Mouse (Mus musculus): ENCODE results near the gene Gm6525. TPM values are rescaled to one million over a fixed set of nuclear protein-coding genes. Genes with fewer than 3 reads are reported as not detected.

Gm6525 gene
- polyA plus RNA-seq, 1 experiment from 2014 or later = not detected

DNA sequence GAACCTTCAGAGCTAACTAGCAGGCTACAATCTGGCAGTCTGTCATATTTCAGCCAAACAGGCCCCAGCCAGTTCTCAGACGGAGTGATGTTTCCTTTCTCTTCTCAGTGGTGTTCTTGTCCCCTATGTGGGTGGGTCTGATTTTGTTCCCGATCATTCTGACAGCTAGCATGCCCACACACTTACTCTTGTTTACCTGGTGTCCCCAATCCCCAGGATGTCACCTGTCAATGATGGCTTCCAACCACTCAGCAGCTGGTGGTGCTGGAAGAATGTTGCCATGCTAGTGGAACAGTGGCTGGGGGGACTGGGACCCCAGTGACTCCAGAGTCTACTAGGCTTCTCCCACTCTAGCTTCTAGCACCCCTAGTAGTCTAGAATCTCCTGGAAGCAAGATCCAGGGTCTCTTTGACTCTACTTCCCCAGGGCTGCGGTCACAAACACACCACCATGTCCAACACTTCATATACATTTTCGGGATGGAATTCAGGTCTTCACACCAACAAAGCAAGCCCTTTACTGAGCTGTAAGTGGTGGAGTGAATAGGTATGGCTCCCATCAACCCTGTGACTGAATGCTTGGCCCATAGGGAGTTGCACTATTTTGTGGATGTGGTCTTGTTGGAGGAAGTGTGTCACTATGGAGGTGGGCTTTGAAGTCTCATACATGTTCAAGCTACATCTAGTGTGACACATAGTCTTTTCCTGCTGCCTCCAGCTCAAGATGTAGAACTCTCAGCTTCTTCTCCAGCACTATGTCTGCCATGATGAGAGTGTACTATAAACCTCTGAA, 16.1 kb upstream of the Gm6525 start:
- Histone ChIP-seq H3K27ac (ENCODE audit: low read depth, low read length) (no peak overlapping the region), H3K4me1 (ENCODE audit: control insufficient read depth, insufficient read depth, low read length) (no peaks in the 10 kb centered on the region), H3K9me3 (replicated peaks; ENCODE audit: control insufficient read depth, low read length) (no peaks in the 10 kb centered on the region), H3K27me3 (ENCODE audit: control insufficient read depth, insufficient read depth, low read length) (no peaks in the 10 kb centered on the region), H3K4me3 (ENCODE audit: low read depth, low read length) (no peak overlapping the region), H3K4me2 (no peak overlapping the region), H3K36me3 (ENCODE audit: control insufficient read depth, insufficient read depth, low read length) (no peaks in the 10 kb centered on the region), H3K9ac (ENCODE audit: low read depth, low read length) (no peak overlapping the region)
- no peak for ATAC-seq (replicated peaks; ENCODE audit: insufficient number of reproducible peaks, low FRiP score, low TSS enrichment)
- WGBS (ENCODE audit: insufficient replicate concordance) = 81% methylated on average over 4 of the region's 4 CpGs

- Histone ChIP-seq H3K27me3 (ENCODE audit: control insufficient read depth, insufficient read depth, low read length) (no peaks in the 10 kb centered on the region), H3K9me3 (replicated peaks; ENCODE audit: control insufficient read depth, low read length) (no peaks in the 10 kb centered on the region), H3K36me3 (ENCODE audit: control insufficient read depth, insufficient read depth, low read length) (no peaks in the 10 kb centered on the region), H3K4me2 (no peak overlapping the region), H3K4me1 (ENCODE audit: control insufficient read depth, insufficient read depth, low read length) (no peaks in the 10 kb centered on the region), H3K4me3 (ENCODE audit: low read depth, low read length) (no peak overlapping the region), H3K27ac (ENCODE audit: low read depth, low read length) (no peak overlapping the region), H3K9ac (ENCODE audit: low read depth, low read length) (no peak overlapping the region)
- 84% methylated on average over 3 of the region's 3 CpGs for WGBS (ENCODE audit: insufficient replicate concordance)
- no peak for ATAC-seq (replicated peaks; ENCODE audit: insufficient number of reproducible peaks, low FRiP score, low TSS enrichment)
Measured at GRCm38 (mm10) chr3:84165391-84165790, 8.5 kb upstream of the Gm6525 start.

DNA sequence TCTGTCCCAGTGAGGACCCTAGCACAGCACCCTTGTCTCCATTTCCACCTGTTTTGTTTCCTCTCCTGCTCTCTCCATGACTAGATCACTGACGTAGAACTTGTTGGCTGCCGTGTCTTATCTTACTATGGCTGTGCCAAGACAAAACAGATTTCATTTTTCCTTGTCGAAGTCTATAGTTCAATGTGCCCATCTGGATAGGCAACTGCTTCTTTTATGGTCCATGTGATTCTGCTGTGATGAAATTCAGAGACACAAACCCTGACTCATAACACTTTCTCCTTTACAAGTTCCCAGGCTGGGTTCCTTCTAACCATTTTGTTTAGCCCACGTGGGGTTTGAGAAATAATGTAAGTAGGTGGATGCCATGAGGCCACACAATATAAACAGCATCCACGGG, 7.8 kb upstream of the Gm6525 start:
- no peak overlapping the region for H3K4me2 ChIP-seq
- 85% methylated on average over 5 of the region's 5 CpGs for WGBS (ENCODE audit: insufficient replicate concordance)
- H3K4me1 ChIP-seq (ENCODE audit: control insufficient read depth, insufficient read depth, low read length) = no peaks in the 10 kb centered on the region
- no peak overlapping the region for H3K9ac ChIP-seq (ENCODE audit: low read depth, low read length)
- no peaks in the 10 kb centered on the region for H3K36me3 ChIP-seq (ENCODE audit: control insufficient read depth, insufficient read depth, low read length)
- no peak overlapping the region for H3K4me3 ChIP-seq (ENCODE audit: low read depth, low read length)
- H3K27ac ChIP-seq (ENCODE audit: low read depth, low read length) = no peak overlapping the region
- H3K9me3 ChIP-seq (replicated peaks; ENCODE audit: control insufficient read depth, low read length) = no peaks in the 10 kb centered on the region
- ATAC-seq (replicated peaks; ENCODE audit: insufficient number of reproducible peaks, low FRiP score, low TSS enrichment) = no peak
- H3K27me3 ChIP-seq (ENCODE audit: control insufficient read depth, insufficient read depth, low read length) = no peaks in the 10 kb centered on the region

DNA sequence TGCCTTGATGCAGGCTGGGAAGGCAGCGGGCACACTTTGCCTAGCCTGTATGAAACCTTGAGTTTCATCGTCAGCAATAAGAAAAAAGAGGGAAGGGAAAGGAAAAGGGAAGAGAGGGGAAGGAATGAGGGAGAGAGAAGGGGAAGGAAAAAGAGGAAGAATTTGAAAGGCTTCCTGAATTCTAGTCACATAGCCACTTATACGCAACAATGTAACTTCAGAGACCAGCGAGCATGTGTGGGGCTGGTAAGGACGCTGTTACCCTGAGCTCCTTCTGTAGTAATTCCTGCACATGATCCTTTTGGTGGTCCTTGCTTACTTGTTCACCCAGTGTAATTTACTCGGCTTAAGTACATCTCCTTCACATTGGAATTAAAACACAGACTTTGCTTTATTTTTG, 5.0 kb upstream of the Gm6525 start:
- H3K9me3 ChIP-seq (replicated peaks; ENCODE audit: control insufficient read depth, low read length) = no peaks in the 10 kb centered on the region
- no peaks in the 10 kb centered on the region for H3K4me1 ChIP-seq (ENCODE audit: control insufficient read depth, insufficient read depth, low read length)
- no peak overlapping the region for H3K4me3 ChIP-seq (ENCODE audit: low read depth, low read length)
- H3K27me3 ChIP-seq (ENCODE audit: control insufficient read depth, insufficient read depth, low read length) = no peaks in the 10 kb centered on the region
- H3K9ac ChIP-seq (ENCODE audit: low read depth, low read length) = no peak overlapping the region
- H3K36me3 ChIP-seq (ENCODE audit: control insufficient read depth, insufficient read depth, low read length) = no peaks in the 10 kb centered on the region
- no peak overlapping the region for H3K27ac ChIP-seq (ENCODE audit: low read depth, low read length)
- WGBS (ENCODE audit: insufficient replicate concordance) = 82% methylated on average over 6 of the region's 6 CpGs
- H3K4me2 ChIP-seq = no peak overlapping the region
- ATAC-seq (replicated peaks; ENCODE audit: insufficient number of reproducible peaks, low FRiP score, low TSS enrichment) = no peak

GRCm38 (mm10) chr3:84169393-84170005, 4.4 kb upstream of the Gm6525 start:
- Histone ChIP-seq H3K4me1 (ENCODE audit: control insufficient read depth, insufficient read depth, low read length) (no peaks in the 10 kb centered on the region), H3K9me3 (replicated peaks; ENCODE audit: control insufficient read depth, low read length) (no peaks in the 10 kb centered on the region), H3K4me2 (no peak overlapping the region), H3K9ac (ENCODE audit: low read depth, low read length) (no peak overlapping the region), H3K4me3 (ENCODE audit: low read depth, low read length) (no peak overlapping the region), H3K27ac (ENCODE audit: low read depth, low read length) (no peak overlapping the region), H3K36me3 (ENCODE audit: control insufficient read depth, insufficient read depth, low read length) (no peaks in the 10 kb centered on the region), H3K27me3 (ENCODE audit: control insufficient read depth, insufficient read depth, low read length) (no peaks in the 10 kb centered on the region)
- ATAC-seq (replicated peaks; ENCODE audit: insufficient number of reproducible peaks, low FRiP score, low TSS enrichment) = no peak
- WGBS (ENCODE audit: insufficient replicate concordance) = 58% methylated on average over 8 of the region's 8 CpGs

DNA sequence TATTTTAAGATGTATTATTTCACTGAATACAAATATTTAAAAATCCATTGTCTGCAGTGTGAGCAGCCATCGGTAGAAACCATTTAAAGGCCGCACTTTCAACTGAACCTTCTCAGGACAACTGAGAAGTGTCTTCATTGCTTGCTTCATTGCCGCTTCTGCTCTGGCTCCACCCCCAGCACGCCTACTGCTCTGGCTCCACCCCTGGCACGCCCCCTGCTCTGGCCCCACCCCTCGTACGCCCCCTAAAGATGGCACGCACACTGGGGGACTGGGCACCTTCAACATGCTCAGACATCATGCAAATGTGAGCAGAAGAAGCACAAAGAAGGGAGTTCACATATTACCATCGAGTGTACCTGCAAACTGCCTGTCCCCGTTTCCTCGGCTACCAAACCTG, 1.5 kb upstream of the Gm6525 start:
- no peaks in the 10 kb centered on the region for H3K9me3 ChIP-seq (replicated peaks; ENCODE audit: control insufficient read depth, low read length)
- ATAC-seq (replicated peaks; ENCODE audit: insufficient number of reproducible peaks, low FRiP score, low TSS enrichment) = no peak
- no peaks in the 10 kb centered on the region for H3K27me3 ChIP-seq (ENCODE audit: control insufficient read depth, insufficient read depth, low read length)
- no peaks in the 10 kb centered on the region for H3K36me3 ChIP-seq (ENCODE audit: control insufficient read depth, insufficient read depth, low read length)
- no peak overlapping the region for H3K27ac ChIP-seq (ENCODE audit: low read depth, low read length)
- no peak overlapping the region for H3K9ac ChIP-seq (ENCODE audit: low read depth, low read length)
- no peak overlapping the region for H3K4me2 ChIP-seq
- WGBS (ENCODE audit: insufficient replicate concordance) = 30% methylated on average over 11 of the region's 11 CpGs
- H3K4me1 ChIP-seq (ENCODE audit: control insufficient read depth, insufficient read depth, low read length) = no peaks in the 10 kb centered on the region
- H3K4me3 ChIP-seq (ENCODE audit: low read depth, low read length) = no peak overlapping the region

GRCm38 (mm10) chr3:84175337-84176315, 1.7 kb downstream of the Gm6525 start:
- no peak for ATAC-seq (replicated peaks; ENCODE audit: insufficient number of reproducible peaks, low FRiP score, low TSS enrichment)
- WGBS (ENCODE audit: insufficient replicate concordance) = 47% methylated on average over 7 of the region's 7 CpGs
- H3K4me1 ChIP-seq (ENCODE audit: control insufficient read depth, insufficient read depth, low read length) = no peaks in the 10 kb centered on the region
- no peak overlapping the region for H3K9ac ChIP-seq (ENCODE audit: low read depth, low read length)
- H3K4me2 ChIP-seq = no peak overlapping the region
- H3K27ac ChIP-seq (ENCODE audit: low read depth, low read length) = no peak overlapping the region
- H3K9me3 ChIP-seq (replicated peaks; ENCODE audit: control insufficient read depth, low read length) = no peaks in the 10 kb centered on the region
- H3K27me3 ChIP-seq (ENCODE audit: control insufficient read depth, insufficient read depth, low read length) = no peaks in the 10 kb centered on the region
- no peaks in the 10 kb centered on the region for H3K36me3 ChIP-seq (ENCODE audit: control insufficient read depth, insufficient read depth, low read length)
- no peak overlapping the region for H3K4me3 ChIP-seq (ENCODE audit: low read depth, low read length)

- Histone ChIP-seq H3K4me2 (no peak overlapping the region), H3K9me3 (replicated peaks; ENCODE audit: control insufficient read depth, low read length) (no peaks in the 10 kb centered on the region), H3K4me3 (ENCODE audit: low read depth, low read length) (no peak overlapping the region), H3K4me1 (ENCODE audit: control insufficient read depth, insufficient read depth, low read length) (no peaks in the 10 kb centered on the region), H3K27ac (ENCODE audit: low read depth, low read length) (no peak overlapping the region), H3K9ac (ENCODE audit: low read depth, low read length) (no peak overlapping the region), H3K27me3 (ENCODE audit: control insufficient read depth, insufficient read depth, low read length) (no peaks in the 10 kb centered on the region), H3K36me3 (ENCODE audit: control insufficient read depth, insufficient read depth, low read length) (no peaks in the 10 kb centered on the region)
- no peak for ATAC-seq (replicated peaks; ENCODE audit: insufficient number of reproducible peaks, low FRiP score, low TSS enrichment)
- WGBS (ENCODE audit: insufficient replicate concordance) = 65% methylated on average over 2 of the region's 2 CpGs
Measured at GRCm38 (mm10) chr3:84177834-84178233, 3.9 kb downstream of the Gm6525 start.
